Mouse (Mus musculus): ENCODE results near the gene Gm2897.
"Not testable (repeated sequence)": the region's sequence is repeated elsewhere in the genome, so short reads cannot be mapped to it uniquely, and the experiment has no call there.

The Gm2897 gene

GRCm38 (mm10) chr14:3048727-3049512 lies at the start of gene Gm2897:
Gm2897 (plus strand) TSS chr14:3049285.
- DNase-seq (ENCODE audit: extremely low read depth, insufficient read length, low spot score), result not testable (repeated sequence)

DNA sequence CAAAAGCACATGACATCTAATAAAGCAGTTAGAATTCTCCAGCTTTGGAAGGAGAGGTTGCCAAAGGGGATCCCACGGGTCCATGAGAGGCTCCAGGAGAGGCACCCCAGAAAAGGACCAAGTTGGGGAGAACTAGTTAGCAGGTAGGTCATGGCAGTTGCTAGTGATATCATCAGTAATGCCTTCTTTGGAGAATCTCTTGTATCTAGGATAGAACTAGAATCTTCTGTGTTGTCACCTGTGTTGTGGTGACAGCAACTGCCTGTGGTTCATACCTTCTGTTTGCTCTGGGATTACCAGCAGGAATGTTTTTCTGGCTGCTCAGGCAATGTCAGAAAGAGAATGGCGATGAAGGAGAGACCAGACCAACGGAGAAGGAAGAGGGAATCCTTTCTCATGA lies 19.4 kb upstream of the Gm2897 start, which contains the start of gene Gm2888:
Gene Gm2888 (plus strand): TSS at position 301 of the 400 bp plus-strand sequence.
- not testable (repeated sequence) for DNase-seq (ENCODE audit: extremely low read depth, insufficient read length, low spot score)

GRCm38 (mm10) chr14:3049513-3049800 lies 372 bp downstream of the Gm2897 start:
- not testable (repeated sequence) for DNase-seq (ENCODE audit: extremely low read depth, insufficient read length, low spot score)

- DNase-seq (ENCODE audit: extremely low read depth, insufficient read length, low spot score), result not testable (repeated sequence)
Observed at GRCm38 (mm10) chr14:3050087-3050486, 1.0 kb downstream of the Gm2897 start.

DNA sequence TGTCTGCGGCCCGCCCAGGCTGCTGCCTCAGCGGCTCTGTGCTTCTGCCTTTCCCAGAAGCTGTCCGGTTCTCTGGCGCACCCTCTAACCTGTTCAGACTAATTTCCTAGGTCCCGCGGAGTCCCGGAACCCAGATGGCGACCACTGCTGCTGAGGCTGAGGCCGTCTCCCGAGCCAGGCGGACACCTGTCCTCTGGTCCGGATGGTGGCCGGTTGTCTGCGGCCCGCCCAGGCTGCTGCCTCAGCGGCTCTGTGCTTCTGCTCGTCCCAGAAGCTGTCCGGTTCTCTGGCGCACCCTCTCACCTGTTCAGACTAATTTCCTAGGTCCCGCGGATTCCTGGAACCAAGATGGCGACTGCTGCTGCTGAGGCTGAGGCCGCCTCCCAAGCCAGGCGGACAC lies 67.0 kb downstream of the Gm2897 start:
- not testable (repeated sequence) for DNase-seq (ENCODE audit: extremely low read depth, insufficient read length, low spot score)

Measured in 3134 (cell line).